Mouse (Mus musculus) cerebellum, adult 11-12 months (tissue): Measurements from ENCODE around the gene Pmm1.

Source experiments
- DNase-seq: peaks from one replicate; pipeline ENCODE4 v3.0.0; 2022

Pmm1 gene

GRCm38 (mm10) chr15:81955414-81955813 is 5.3 kb downstream of the Pmm1 start:
- DNase-seq, result peak; percentile 21

- DNase-seq, result no peak
Measured at GRCm38 (mm10) chr15:81954716-81955115, 6.0 kb downstream of the Pmm1 start.

GRCm38 (mm10) chr15:81954151-81954583 is 6.6 kb downstream of the Pmm1 start:
- DNase-seq, result peak; percentile 67

- DNase-seq, result peak; percentile 33
Measured at GRCm38 (mm10) chr15:81952310-81952709, 8.4 kb downstream of the Pmm1 start.

- DNase-seq, result peak; percentile 25
Measured at GRCm38 (mm10) chr15:81951159-81951558, 9.6 kb downstream of the Pmm1 start.

GRCm38 (mm10) chr15:81950716-81951115 is 10.0 kb downstream of the Pmm1 start:
- DNase-seq, result peak; percentile 20

GRCm38 (mm10) chr15:81949476-81950131 is 11.1 kb downstream of the Pmm1 start:
- DNase-seq, result no peak

- DNase-seq, result no peak
Measured at GRCm38 (mm10) chr15:81949076-81949475, 11.7 kb downstream of the Pmm1 start.

- DNase-seq, result no peak
Measured at GRCm38 (mm10) chr15:81943176-81943749, 17.5 kb downstream of the Pmm1 start.

- DNase-seq, result no peak
Measured at GRCm38 (mm10) chr15:81941010-81941409, 19.7 kb downstream of the Pmm1 start.

- no peak for DNase-seq
Measured at GRCm38 (mm10) chr15:81940219-81940618, 20.5 kb downstream of the Pmm1 start.

- no peak for DNase-seq
Measured at GRCm38 (mm10) chr15:81939774-81940173, 21.0 kb downstream of the Pmm1 start.

- no peak for DNase-seq
Measured at GRCm38 (mm10) chr15:81939157-81939715, 21.5 kb downstream of the Pmm1 start.

- peak; percentile 72 for DNase-seq
Measured at GRCm38 (mm10) chr15:81938246-81938645, 22.5 kb downstream of the Pmm1 start.

GRCm38 (mm10) chr15:81937098-81937972 is 23.4 kb downstream of the Pmm1 start:
- DNase-seq, result peak; percentile 78

GRCm38 (mm10) chr15:81936679-81937078 is 24.1 kb downstream of the Pmm1 start, which contains the start of gene Csdc2:
Gene Csdc2 (plus strand): TSS chr15:81936759.
- DNase-seq, result peak; percentile 77

GRCm38 (mm10) chr15:81935869-81936637 is 24.7 kb downstream of the Pmm1 start:
- DNase-seq, result no peak

GRCm38 (mm10) chr15:81933986-81934385 is 26.7 kb downstream of the Pmm1 start:
- DNase-seq, result no peak

GRCm38 (mm10) chr15:81932951-81933470 is 27.7 kb downstream of the Pmm1 start:
- no peak for DNase-seq

- DNase-seq, result no peak
Measured at GRCm38 (mm10) chr15:81928277-81928676, 32.5 kb downstream of the Pmm1 start.

- DNase-seq, result no peak
Measured at GRCm38 (mm10) chr15:81927741-81928140, 33.0 kb downstream of the Pmm1 start.

GRCm38 (mm10) chr15:81926446-81926822 is 34.3 kb downstream of the Pmm1 start:
- no peak for DNase-seq
